Mouse (Mus musculus): ENCODE data around the gene Timm17a.

Timm17a gene

GRCm38 (mm10) chr1:135265834-135266233 lies 47.7 kb downstream of the Timm17a start:
- TF ChIP-seq POU5F1 (IDR thresholded peaks at IDR 0.05; ENCODE audit: borderline replicate concordance, low read length): no peak
- no peak for TF ChIP-seq CTCF (conservative IDR thresholded peaks at IDR 0.05; ENCODE audit: low read length)
- TF ChIP-seq NANOG (IDR thresholded peaks at IDR 0.05; ENCODE audit: borderline replicate concordance, low read length): no peak
- H3K4me3 ChIP-seq (replicated peaks; ENCODE audit: low read length): no peak overlapping the region
- H3K4me1 ChIP-seq (replicated peaks; ENCODE audit: low read depth, low read length): peaks cover 26% of the 10 kb centered on the region
- no peaks in the 10 kb centered on the region for H3K27me3 ChIP-seq (ENCODE audit: insufficient read depth, low read length)
- H3K9me3 ChIP-seq (ENCODE audit: low read length): no peaks in the 10 kb centered on the region
- peaks cover 50% of the 10 kb centered on the region for H3K36me3 ChIP-seq (ENCODE audit: insufficient read depth, low read length)

GRCm38 (mm10) chr1:135263316-135263715 lies 50.3 kb downstream of the Timm17a start:
- Histone ChIP-seq H3K27me3 (ENCODE audit: insufficient read depth, low read length) (no peaks in the 10 kb centered on the region), H3K36me3 (ENCODE audit: insufficient read depth, low read length) (peaks cover 50% of the 10 kb centered on the region), H3K4me1 (replicated peaks; ENCODE audit: low read depth, low read length) (peaks cover 50% of the 10 kb centered on the region), H3K9me3 (ENCODE audit: low read length) (no peaks in the 10 kb centered on the region), H3K4me3 (replicated peaks; ENCODE audit: low read length) (no peak overlapping the region)
- TF ChIP-seq CTCF (conservative IDR thresholded peaks at IDR 0.05; ENCODE audit: low read length) (no peak), POU5F1 (IDR thresholded peaks at IDR 0.05; ENCODE audit: borderline replicate concordance, low read length) (no peak), NANOG (IDR thresholded peaks at IDR 0.05; ENCODE audit: borderline replicate concordance, low read length) (no peak)

- TF ChIP-seq POU5F1 (IDR thresholded peaks at IDR 0.05; ENCODE audit: borderline replicate concordance, low read length) (no peak), CTCF (conservative IDR thresholded peaks at IDR 0.05; ENCODE audit: low read length) (no peak), NANOG (IDR thresholded peaks at IDR 0.05; ENCODE audit: borderline replicate concordance, low read length) (no peak)
- peaks cover 59% of the 10 kb centered on the region for H3K4me1 ChIP-seq (replicated peaks; ENCODE audit: low read depth, low read length)
- H3K27me3 ChIP-seq (ENCODE audit: insufficient read depth, low read length): no peaks in the 10 kb centered on the region
- H3K4me3 ChIP-seq (replicated peaks; ENCODE audit: low read length): no peak overlapping the region
- H3K36me3 ChIP-seq (ENCODE audit: insufficient read depth, low read length): peaks cover 46% of the 10 kb centered on the region
- H3K9me3 ChIP-seq (ENCODE audit: low read length): no peaks in the 10 kb centered on the region
These were observed 51.2 kb downstream of the Timm17a start for GRCm38 (mm10) chr1:135262329-135262728.

DNA sequence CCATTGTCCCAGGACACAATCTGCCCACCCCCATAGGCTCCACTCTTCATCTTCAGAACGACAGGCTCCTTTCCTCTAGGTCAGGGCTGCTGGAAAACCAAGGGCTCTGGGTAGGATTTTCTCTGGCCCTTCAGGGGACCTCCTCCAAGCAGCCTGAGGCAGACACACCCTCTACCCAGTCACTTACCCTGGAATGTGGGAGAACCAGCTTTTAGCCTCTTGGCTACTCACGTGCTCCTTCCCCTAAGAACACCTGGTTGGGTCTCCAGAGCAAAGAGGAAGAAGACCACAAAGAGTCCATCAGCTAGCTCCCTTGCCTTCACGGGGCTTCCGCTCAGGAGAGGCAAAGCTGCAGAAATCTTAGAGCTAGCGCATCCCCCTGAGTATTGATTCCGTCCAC lies 52.6 kb downstream of the Timm17a start:
- Histone ChIP-seq H3K36me3 (ENCODE audit: insufficient read depth, low read length) (peaks cover 47% of the 10 kb centered on the region), H3K9me3 (ENCODE audit: low read length) (no peaks in the 10 kb centered on the region), H3K27me3 (ENCODE audit: insufficient read depth, low read length) (no peaks in the 10 kb centered on the region), H3K4me3 (replicated peaks; ENCODE audit: low read length) (peak overlapping the region; percentile 18; the same call in 1 of the 2 replicates), H3K4me1 (replicated peaks; ENCODE audit: low read depth, low read length) (peaks cover 73% of the 10 kb centered on the region)
- TF ChIP-seq NANOG (IDR thresholded peaks at IDR 0.05; ENCODE audit: borderline replicate concordance, low read length) (no peak), POU5F1 (IDR thresholded peaks at IDR 0.05; ENCODE audit: borderline replicate concordance, low read length) (no peak), CTCF (conservative IDR thresholded peaks at IDR 0.05; ENCODE audit: low read length) (no peak)

DNA sequence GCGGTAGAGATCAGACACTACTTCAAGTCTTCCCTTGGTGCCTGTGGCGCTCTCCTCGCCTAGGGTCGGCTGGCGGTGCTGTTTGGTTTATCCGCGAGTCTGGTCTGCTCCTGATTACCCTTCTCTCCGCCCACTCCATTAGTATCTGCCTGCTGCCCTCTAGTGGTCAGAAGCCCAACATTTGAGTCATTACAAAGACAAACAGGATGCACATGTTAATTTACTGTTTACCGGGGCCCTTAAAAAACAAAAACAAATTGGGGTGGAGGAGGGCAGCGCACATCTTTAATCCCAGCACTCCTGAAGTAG lies 54.5 kb downstream of the Timm17a start:
- Histone ChIP-seq H3K27me3 (ENCODE audit: insufficient read depth, low read length) (no peaks in the 10 kb centered on the region), H3K36me3 (ENCODE audit: insufficient read depth, low read length) (peaks cover 50% of the 10 kb centered on the region), H3K4me1 (replicated peaks; ENCODE audit: low read depth, low read length) (peaks cover 91% of the 10 kb centered on the region), H3K4me3 (replicated peaks; ENCODE audit: low read length) (peak overlapping the region; percentile 77), H3K9me3 (ENCODE audit: low read length) (peaks cover 5% of the 10 kb centered on the region; the same call in 1 of the 2 replicates)
- peak; percentile 70 for TF ChIP-seq CTCF (conservative IDR thresholded peaks at IDR 0.05; ENCODE audit: low read length)
- no peak for TF ChIP-seq POU5F1 (IDR thresholded peaks at IDR 0.05; ENCODE audit: borderline replicate concordance, low read length)
- no peak for TF ChIP-seq NANOG (IDR thresholded peaks at IDR 0.05; ENCODE audit: borderline replicate concordance, low read length)

GRCm38 (mm10) chr1:135258380-135259127 lies 55.0 kb downstream of the Timm17a start, which contains the start of gene Elf3:
Gene Elf3, minus strand, starts transcription at chr1:135258568.
- H3K4me3 ChIP-seq (replicated peaks; ENCODE audit: low read length): peak within 1 kb of the TSS; percentile 77
- H3K36me3 ChIP-seq (ENCODE audit: insufficient read depth, low read length): peaks cover 50% of the 10 kb centered on the region

DNA sequence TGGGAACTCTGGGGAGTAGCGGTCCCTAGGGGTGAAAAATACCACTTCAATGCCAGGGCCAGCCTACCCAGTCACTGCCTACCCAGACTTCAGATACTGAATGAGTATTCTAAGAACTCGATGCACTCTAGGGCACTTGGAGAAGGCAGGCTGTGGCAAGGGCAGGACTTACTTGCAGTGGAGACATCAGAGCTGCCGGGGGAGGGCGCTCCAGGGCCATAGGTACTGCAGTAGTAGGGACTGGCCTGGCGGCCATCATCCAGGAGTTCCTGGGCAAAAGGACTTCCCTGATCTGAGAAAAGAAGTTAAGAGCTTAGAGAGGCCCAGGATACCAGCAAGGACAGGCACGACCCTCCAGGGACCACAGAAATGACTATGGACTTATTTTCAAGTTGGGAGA lies 57.3 kb downstream of the Timm17a start:
- Histone ChIP-seq H3K36me3 (ENCODE audit: insufficient read depth, low read length) (peaks cover 50% of the 10 kb centered on the region), H3K27me3 (ENCODE audit: insufficient read depth, low read length) (no peaks in the 10 kb centered on the region), H3K9me3 (ENCODE audit: low read length) (peaks cover 5% of the 10 kb centered on the region; the same call in 1 of the 2 replicates), H3K4me1 (replicated peaks; ENCODE audit: low read depth, low read length) (peaks cover 97% of the 10 kb centered on the region), H3K4me3 (replicated peaks; ENCODE audit: low read length) (peak overlapping the region; percentile 77)
- TF ChIP-seq CTCF (conservative IDR thresholded peaks at IDR 0.05; ENCODE audit: low read length): peak; percentile 5
- no peak for TF ChIP-seq POU5F1 (IDR thresholded peaks at IDR 0.05; ENCODE audit: borderline replicate concordance, low read length)
- no peak for TF ChIP-seq NANOG (IDR thresholded peaks at IDR 0.05; ENCODE audit: borderline replicate concordance, low read length)

More at GRCm38 (mm10) chr1:135258380-135259127, 55.0 kb downstream of the Timm17a start, which contains the start of gene Elf3:
- Histone ChIP-seq H3K9me3 (ENCODE audit: low read length) (peaks cover 5% of the 10 kb centered on the region; the same call in 1 of the 2 replicates), H3K4me1 (replicated peaks; ENCODE audit: low read depth, low read length) (peaks cover 96% of the 10 kb centered on the region), H3K27me3 (ENCODE audit: insufficient read depth, low read length) (no peaks in the 10 kb centered on the region)
- TF ChIP-seq CTCF (conservative IDR thresholded peaks at IDR 0.05; ENCODE audit: low read length): no peak
- TF ChIP-seq POU5F1 (IDR thresholded peaks at IDR 0.05; ENCODE audit: borderline replicate concordance, low read length): no peak
- TF ChIP-seq NANOG (IDR thresholded peaks at IDR 0.05; ENCODE audit: borderline replicate concordance, low read length): no peak

DNA sequence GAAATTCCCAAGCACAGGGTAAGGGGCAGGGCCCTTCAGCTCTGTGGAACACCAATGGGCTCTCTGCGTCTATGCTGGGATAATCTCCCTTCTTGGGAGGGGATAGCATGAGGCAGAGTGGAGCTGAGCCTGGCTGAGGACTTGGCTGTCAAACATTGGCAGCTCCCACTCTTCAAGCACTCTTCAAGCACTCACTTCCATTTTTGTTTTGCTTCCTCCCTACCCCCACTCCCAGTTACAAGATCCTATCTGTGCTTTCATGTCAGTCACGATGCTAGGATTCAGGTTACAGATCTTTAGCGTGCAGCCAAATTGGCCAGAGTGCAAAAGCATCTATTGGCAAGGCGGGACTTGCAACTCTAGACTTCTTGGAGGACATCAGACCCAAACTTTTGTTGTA lies 60.7 kb downstream of the Timm17a start:
- no peak for TF ChIP-seq NANOG (IDR thresholded peaks at IDR 0.05; ENCODE audit: borderline replicate concordance, low read length)
- no peak for TF ChIP-seq POU5F1 (IDR thresholded peaks at IDR 0.05; ENCODE audit: borderline replicate concordance, low read length)
- no peak for TF ChIP-seq CTCF (conservative IDR thresholded peaks at IDR 0.05; ENCODE audit: low read length)
- H3K4me3 ChIP-seq (replicated peaks; ENCODE audit: low read length): no peak overlapping the region
- peaks cover 98% of the 10 kb centered on the region for H3K4me1 ChIP-seq (replicated peaks; ENCODE audit: low read depth, low read length)
- H3K27me3 ChIP-seq (ENCODE audit: insufficient read depth, low read length): no peaks in the 10 kb centered on the region
- peaks cover 5% of the 10 kb centered on the region; the same call in 1 of the 2 replicates for H3K9me3 ChIP-seq (ENCODE audit: low read length)
- H3K36me3 ChIP-seq (ENCODE audit: insufficient read depth, low read length): peaks cover 50% of the 10 kb centered on the region

Measured in E14TG2a.4 (cell line).